Mouse (Mus musculus): ENCODE measurements around the gene H2afy. TPM values are rescaled to one million over a fixed set of nuclear protein-coding genes. Genes with fewer than 3 reads are reported as not detected.
"Not testable (repeated sequence)": the region's sequence is repeated elsewhere in the genome, so short reads cannot be mapped to it uniquely, and the experiment has no call there.

Gene H2afy
- polyA plus RNA-seq, 1 experiment: 29.7 TPM

GRCm38 (mm10) chr13:56042221-56042620 lies 93.9 kb downstream of the H2afy start:
- no peak overlapping the region for H3K4me3 ChIP-seq (ENCODE audit: insufficient read depth, low read depth, low read length)
- no peaks in the 10 kb centered on the region for H3K4me1 ChIP-seq (ENCODE audit: control insufficient read depth, insufficient read depth, insufficient read length, low read length)
- H3K27ac ChIP-seq (replicated peaks; ENCODE audit: low read depth, low read length): no peak overlapping the region

DNA sequence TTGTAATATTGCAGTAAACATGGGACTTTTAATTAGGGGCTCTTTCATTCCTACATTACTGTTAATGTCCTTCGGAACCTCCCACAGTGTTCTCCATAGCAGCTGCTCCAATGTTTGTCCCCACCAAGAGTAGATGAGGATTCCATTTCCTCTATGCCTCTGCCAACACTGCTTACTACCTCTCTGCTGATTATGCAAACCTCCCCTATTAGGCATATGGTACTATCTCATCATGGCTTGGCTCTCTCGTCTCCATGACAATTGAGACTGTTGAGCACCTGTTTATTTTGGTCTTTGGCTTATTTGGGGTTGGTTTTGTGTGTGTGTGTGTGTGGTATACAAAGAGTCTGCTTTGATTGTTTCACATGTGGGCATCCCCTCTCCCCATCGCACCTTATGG lies 95.5 kb downstream of the H2afy start:
- H3K4me1 ChIP-seq (ENCODE audit: control insufficient read depth, insufficient read depth, insufficient read length, low read length): no peaks in the 10 kb centered on the region
- no peak overlapping the region for H3K4me3 ChIP-seq (ENCODE audit: insufficient read depth, low read depth, low read length)
- no peak overlapping the region for H3K27ac ChIP-seq (replicated peaks; ENCODE audit: low read depth, low read length)

- Histone ChIP-seq H3K4me3 (ENCODE audit: insufficient read depth, low read depth, low read length) (no peak overlapping the region), H3K4me1 (ENCODE audit: control insufficient read depth, insufficient read depth, insufficient read length, low read length) (no peaks in the 10 kb centered on the region)
Measured at GRCm38 (mm10) chr13:56039610-56040371, 96.4 kb downstream of the H2afy start.

GRCm38 (mm10) chr13:56029006-56029405 lies 107.2 kb downstream of the H2afy start:
- no peak overlapping the region for H3K4me3 ChIP-seq (ENCODE audit: insufficient read depth, low read depth, low read length)
- H3K27ac ChIP-seq (replicated peaks; ENCODE audit: low read depth, low read length): no peak overlapping the region
- H3K4me1 ChIP-seq (ENCODE audit: control insufficient read depth, insufficient read depth, insufficient read length, low read length): no peaks in the 10 kb centered on the region

More at GRCm38 (mm10) chr13:56039610-56040371, 96.4 kb downstream of the H2afy start:
- H3K27ac ChIP-seq (replicated peaks; ENCODE audit: low read depth, low read length): no peak overlapping the region

DNA sequence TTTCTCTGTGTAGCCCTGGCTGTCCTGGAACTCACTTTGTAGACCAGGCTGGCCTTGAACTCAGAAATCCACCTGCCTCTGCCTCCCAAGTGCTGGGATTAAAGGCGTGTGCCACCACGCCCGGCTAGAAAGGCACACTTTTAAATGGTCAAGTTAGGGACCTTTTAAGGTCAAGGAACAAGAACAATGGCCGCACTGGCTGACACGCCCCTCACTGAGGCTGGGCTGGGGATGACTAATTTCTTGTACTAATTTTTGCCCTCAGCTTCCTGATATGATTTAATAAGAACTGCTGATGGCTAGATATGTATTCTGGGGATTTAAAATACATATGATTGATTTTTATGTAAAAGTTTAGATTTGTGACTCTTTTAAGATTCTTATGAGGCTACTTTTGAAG lies 108.2 kb downstream of the H2afy start:
- not testable (repeated sequence) for H3K4me1 ChIP-seq (ENCODE audit: control insufficient read depth, insufficient read depth, insufficient read length, low read length); H3K27ac ChIP-seq (replicated peaks; ENCODE audit: low read depth, low read length); H3K4me3 ChIP-seq (ENCODE audit: insufficient read depth, low read depth, low read length)

DNA sequence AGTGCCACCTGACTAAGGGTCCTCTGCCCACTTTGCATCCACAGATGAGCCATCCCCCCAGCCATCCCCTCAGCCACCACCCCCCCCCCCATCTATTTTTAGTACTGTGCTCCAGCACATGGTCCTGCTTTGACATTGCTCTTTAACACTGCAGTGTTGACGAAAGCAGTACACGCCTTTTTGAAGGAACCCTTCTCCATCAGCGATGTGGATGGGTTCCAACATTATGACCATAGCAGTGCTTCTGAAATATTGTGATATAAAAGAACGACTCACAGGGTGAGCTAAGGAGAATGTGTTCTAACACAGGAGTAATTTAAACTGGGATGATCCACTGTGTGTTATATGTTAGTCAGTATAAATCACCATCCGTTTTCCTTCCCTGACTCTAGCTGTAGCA lies 109.5 kb downstream of the H2afy start:
- Histone ChIP-seq H3K27ac (replicated peaks; ENCODE audit: low read depth, low read length) (no peak overlapping the region), H3K4me1 (ENCODE audit: control insufficient read depth, insufficient read depth, insufficient read length, low read length) (no peaks in the 10 kb centered on the region), H3K4me3 (ENCODE audit: insufficient read depth, low read depth, low read length) (no peak overlapping the region)

DNA sequence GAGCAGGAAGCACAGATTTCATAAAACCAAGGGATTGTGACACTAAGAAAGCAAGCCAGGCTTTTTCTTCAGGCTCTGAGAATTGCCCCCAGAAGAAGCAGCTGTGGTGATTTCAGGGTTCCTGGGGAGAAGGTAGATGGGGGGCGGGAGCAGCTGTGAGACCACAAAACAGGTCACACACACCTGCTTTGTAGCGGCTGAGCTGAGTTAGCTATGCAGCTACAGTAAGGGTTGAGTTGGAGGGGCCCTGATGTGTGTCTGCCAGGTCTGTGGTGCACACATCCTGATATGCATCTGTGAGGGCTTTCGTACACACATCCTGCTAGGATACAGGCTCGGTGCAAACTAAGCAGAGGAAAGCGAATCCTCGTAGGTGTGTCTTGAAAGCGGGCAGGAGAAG lies 110.1 kb downstream of the H2afy start:
- H3K27ac ChIP-seq (replicated peaks; ENCODE audit: low read depth, low read length): no peak overlapping the region
- H3K4me1 ChIP-seq (ENCODE audit: control insufficient read depth, insufficient read depth, insufficient read length, low read length): no peaks in the 10 kb centered on the region
- H3K4me3 ChIP-seq (ENCODE audit: insufficient read depth, low read depth, low read length): no peak overlapping the region

GRCm38 (mm10) chr13:56025027-56025410 lies 111.1 kb downstream of the H2afy start:
- H3K27ac ChIP-seq (replicated peaks; ENCODE audit: low read depth, low read length): no peak overlapping the region
- H3K4me1 ChIP-seq (ENCODE audit: control insufficient read depth, insufficient read depth, insufficient read length, low read length): no peaks in the 10 kb centered on the region
- no peak overlapping the region for H3K4me3 ChIP-seq (ENCODE audit: insufficient read depth, low read depth, low read length)

DNA sequence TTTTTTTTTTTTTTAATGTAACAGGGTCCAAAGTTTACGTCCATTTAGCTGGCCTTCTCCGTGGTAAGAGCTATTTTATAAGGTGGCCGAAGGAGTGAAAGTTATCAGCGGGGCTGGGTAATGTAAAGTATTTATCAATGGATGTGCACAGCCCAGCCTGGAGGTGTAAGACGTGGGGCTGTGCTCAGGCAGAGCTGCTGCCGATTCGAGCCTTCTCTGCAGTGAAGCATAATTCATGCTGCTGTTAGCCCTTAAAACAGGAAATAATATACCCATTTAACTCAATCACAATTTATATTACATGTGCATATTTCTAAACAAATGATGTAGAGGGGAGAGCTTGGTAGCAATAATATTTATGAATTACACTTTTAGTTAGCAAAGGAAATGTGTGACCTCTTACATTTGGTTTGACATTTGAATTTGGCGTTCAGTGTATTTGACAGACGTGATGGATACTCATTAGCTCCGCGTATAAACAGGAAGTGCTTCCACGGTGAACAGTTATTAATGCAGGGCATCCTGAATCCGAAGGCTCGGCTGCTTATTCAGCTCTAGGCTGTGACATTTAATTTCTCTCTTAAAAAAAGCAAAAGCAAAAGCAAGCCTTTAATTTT lies 111.6 kb downstream of the H2afy start:
- Histone ChIP-seq H3K27ac (replicated peaks; ENCODE audit: low read depth, low read length) (no peak overlapping the region), H3K4me3 (ENCODE audit: insufficient read depth, low read depth, low read length) (no peak overlapping the region), H3K4me1 (ENCODE audit: control insufficient read depth, insufficient read depth, insufficient read length, low read length) (no peaks in the 10 kb centered on the region)

Other genes with a start within 250 kb of the H2afy start
- 1.1 and 2.8 TPM in 2 replicates for gene Tifab, start 42.5 kb upstream of the H2afy start, polyA plus RNA-seq (2012; ENCODE audit: insufficient read depth, insufficient read length, missing spikeins)
- gene Neurog1, start 115.8 kb upstream of the H2afy start, polyA plus RNA-seq (2012; ENCODE audit: insufficient read depth, insufficient read length, missing spikeins): not detected in 2 replicates
- gene Cxcl14, start 160.2 kb upstream of the H2afy start, polyA plus RNA-seq (2012; ENCODE audit: insufficient read depth, insufficient read length, missing spikeins): 31.2 and 35.7 TPM in 2 replicates